Mouse (Mus musculus) cerebellum, postnatal 14 days (tissue): Measurements from ENCODE around the gene Zfp839.
A peak's percentile ranks its signal among the peaks of the same experiment; 100 is the strongest.

Source experiments
- DNase-seq, 2 experiments: peaks; one replicate each; pipeline ENCODE4 v3.0.0; 2021; ENCODE audit warnings: mixed read lengths in 2 of 2

Zfp839 gene

GRCm38 (mm10) chr12:110885251-110885650, 35.2 kb downstream of the Zfp839 start:
- no peak for DNase-seq

GRCm38 (mm10) chr12:110888106-110888505, 38.1 kb downstream of the Zfp839 start:
- DNase-seq = no peak

- no peak for DNase-seq
Measured at GRCm38 (mm10) chr12:110888606-110889005, 38.6 kb downstream of the Zfp839 start.

- DNase-seq = peak; percentile 96 to 97
Measured at GRCm38 (mm10) chr12:110889036-110890020, 39.3 kb downstream of the Zfp839 start, which contains the start of the genes Cinp and Tecpr2. TSS of gene Cinp (minus strand) at chr12:110889145. TSS of gene Tecpr2 (plus strand) at chr12:110889264.

GRCm38 (mm10) chr12:110891887-110892286, 41.8 kb downstream of the Zfp839 start:
- no peak for DNase-seq

GRCm38 (mm10) chr12:110902106-110902505, 52.1 kb downstream of the Zfp839 start:
- DNase-seq = no peak

- DNase-seq = peak in 1 of 2 experiments; percentile 14
Measured at GRCm38 (mm10) chr12:110903536-110903935, 53.5 kb downstream of the Zfp839 start.

- DNase-seq = no peak
Measured at GRCm38 (mm10) chr12:110907845-110908244, 57.8 kb downstream of the Zfp839 start.

- DNase-seq = no peak
Measured at GRCm38 (mm10) chr12:110909962-110910361, 59.9 kb downstream of the Zfp839 start.

GRCm38 (mm10) chr12:110915761-110916160, 65.7 kb downstream of the Zfp839 start:
- DNase-seq = no peak
